Mouse (Mus musculus) limb, embryonic 14.5 days (tissue): ENCODE measurements around the gene Cacna1e. TPM values are rescaled to one million over a fixed set of nuclear protein-coding genes. Genes with fewer than 3 reads are reported as not detected.

ENCODE experiments used
- ATAC-seq: fragments of 200-750 bp; cut with Nextera tagmentation; 2 replicates; pipeline ENCODE4 v1.8.0; 2017; ENCODE audit warnings: low read depth, moderate number of reproducible peaks, moderate TSS enrichment; ENCODE audit not compliant: low FRiP score
- DNase-seq: peaks from one replicate; pipeline ENCODE4 v3.0.0-alpha.2; 2015; ENCODE audit warnings: low spot score
- H3K27ac ChIP-seq: fragments of 300-500 bp; sonication (generic); replicated peaks from 2 replicates; pipeline ENCODE4 v1.5.1; 2014; ENCODE audit warnings: low read depth, mild to moderate bottlenecking, low read length, moderate library complexity, mixed read lengths
- H3K27me3 ChIP-seq: fragments of 300-500 bp; sonication (generic); 2 replicates; pipeline ENCODE4 v1.6.1; 2014; ENCODE audit warnings: low read length, mixed read lengths; ENCODE audit not compliant: control insufficient read depth, insufficient read depth
- H3K36me3 ChIP-seq: fragments of 300-500 bp; sonication (generic); 2 replicates; pipeline ENCODE4 v1.6.1; 2014; ENCODE audit warnings: mild to moderate bottlenecking, low read length, moderate library complexity, mixed read lengths; ENCODE audit not compliant: control insufficient read depth, insufficient read depth
- H3K4me1 ChIP-seq: fragments of 300-500 bp; sonication (generic); 2 replicates; pipeline ENCODE4 v1.6.1; 2014; ENCODE audit warnings: antibody characterized with exemption, low read length, mixed read lengths; ENCODE audit not compliant: control insufficient read depth, insufficient read depth
- H3K4me2 ChIP-seq: fragments of 300-500 bp; sonication (generic); replicated peaks from 2 replicates; pipeline ENCODE4 v1.6.1; 2014; ENCODE audit warnings: low read depth, mild to moderate bottlenecking, low read length, moderate library complexity; ENCODE audit not compliant: severe bottlenecking
- H3K4me3 ChIP-seq: fragments of 300-500 bp; sonication (generic); replicated peaks from 2 replicates; pipeline ENCODE4 v1.5.1; 2014; ENCODE audit warnings: low read length
- H3K9ac ChIP-seq: fragments of 300-500 bp; sonication (generic); 2 replicates; pipeline ENCODE4 v1.6.1; 2014; ENCODE audit warnings: mild to moderate bottlenecking, low read depth, low read length, moderate library complexity; ENCODE audit not compliant: severe bottlenecking
- H3K9me3 ChIP-seq: fragments of 300-500 bp; sonication (generic); 2 replicates; pipeline ENCODE4 v1.6.1; 2016; ENCODE audit warnings: low read length; ENCODE audit not compliant: control insufficient read depth
- POLR2A ChIP-seq: fragments of 200-500 bp; IDR thresholded peaks from 2 replicates; pipeline ENCODE4 v1.8.0; 2012; ENCODE audit warnings: inconsistent platforms, mild to moderate bottlenecking, moderate library complexity, borderline replicate concordance; ENCODE audit not compliant: insufficient read depth, insufficient read length; ENCODE audit errors: extremely low read depth
- WGBS: fragments of 180-500 bp; shearing (Covaris S2); extraction: QIAGEN DNeasy Blood & Tissue Kit; methylation state at CpG from one replicate; pipeline ENCODE4 v1.1.7; 2014; 5-methylcytosine and 5-hydroxymethylcytosine counted together
- polyA plus RNA-seq, 2 experiments: library from polyadenylated mRNA; depleted of rRNA in 1 of 2; stranded (reverse) in 1 of 2; unstranded in 1 of 2; fragments of >200 nt; fragmentation: Nextera tagmentation in 1 of 2; extraction: Ambion mirVana in 1 of 2; gene quantifications; 2 replicates each; pipeline versions ENCODE4 v1.2.1 to v1.2.3; 2012 to 2014

Cacna1e gene
- polyA plus RNA-seq, 2 experiments = 0.51 to 1.4 TPM

- no peak for TF ChIP-seq POLR2A
- no peak overlapping the region for H3K4me2 ChIP-seq
- H3K9me3 ChIP-seq = no peaks in the 10 kb centered on the region
- no peak for ATAC-seq
- no peak overlapping the region for H3K27ac ChIP-seq
- no peaks in the 10 kb centered on the region for H3K4me1 ChIP-seq
- 73% methylated on average over 5 of the region's 5 CpGs for WGBS
- DNase-seq = no peak
- H3K9ac ChIP-seq = no peak overlapping the region
- no peaks in the 10 kb centered on the region for H3K36me3 ChIP-seq
- H3K4me3 ChIP-seq = no peak overlapping the region
- H3K27me3 ChIP-seq = peaks cover 3% of the 10 kb centered on the region
These were observed 5.9 kb upstream of the Cacna1e start for GRCm38 (mm10) chr1:154890244-154890643.

- peaks cover 21% of the 10 kb centered on the region for H3K27me3 ChIP-seq
- no peak overlapping the region for H3K4me2 ChIP-seq
- 0 out of 2 replicates have a peak, but pooled peaks have one; percentile 19 for ATAC-seq
- H3K9me3 ChIP-seq = no peaks in the 10 kb centered on the region
- TF ChIP-seq POLR2A = no peak
- 56% methylated on average over 5 of the region's 5 CpGs for WGBS
- H3K36me3 ChIP-seq = no peaks in the 10 kb centered on the region
- H3K27ac ChIP-seq = no peak overlapping the region
- DNase-seq = no peak
- H3K4me3 ChIP-seq = no peak overlapping the region
- 0 out of 2 replicates have a peak, but pooled peaks cover 4% of the 10 kb centered on the region for H3K4me1 ChIP-seq
- H3K9ac ChIP-seq = no peak overlapping the region
These were observed 4.2 kb upstream of the Cacna1e start for GRCm38 (mm10) chr1:154888495-154888894.

DNA sequence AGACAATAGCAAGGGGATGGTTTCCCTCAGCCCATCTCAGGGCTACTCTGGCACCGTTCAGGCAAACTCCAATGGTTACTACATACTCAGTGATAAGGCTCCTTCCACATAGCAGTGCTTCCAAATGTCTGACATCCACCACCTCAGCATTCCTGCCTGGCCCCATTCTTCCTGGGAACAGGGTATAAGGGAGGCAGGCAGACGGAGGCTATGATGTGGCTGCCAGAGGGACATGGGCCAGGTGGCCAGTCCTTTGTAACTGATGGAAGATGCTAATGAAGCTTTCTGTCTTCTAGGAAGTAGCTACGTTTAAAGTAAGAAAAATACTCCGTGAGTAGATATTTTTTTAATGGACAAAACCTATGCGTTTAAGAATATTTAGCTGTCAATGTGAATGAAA is 3.7 kb upstream of the Cacna1e start:
- Histone ChIP-seq H3K4me2 (no peak overlapping the region), H3K27me3 (peaks cover 25% of the 10 kb centered on the region), H3K4me1 (0 out of 2 replicates have a peak, but pooled peaks cover 6% of the 10 kb centered on the region), H3K9me3 (no peaks in the 10 kb centered on the region), H3K9ac (no peak overlapping the region), H3K36me3 (no peaks in the 10 kb centered on the region), H3K4me3 (no peak overlapping the region), H3K27ac (no peak overlapping the region)
- ATAC-seq (no peak), DNase-seq (no peak)
- WGBS = 75% methylated on average over 5 of the region's 5 CpGs
- TF ChIP-seq POLR2A = no peak

DNA sequence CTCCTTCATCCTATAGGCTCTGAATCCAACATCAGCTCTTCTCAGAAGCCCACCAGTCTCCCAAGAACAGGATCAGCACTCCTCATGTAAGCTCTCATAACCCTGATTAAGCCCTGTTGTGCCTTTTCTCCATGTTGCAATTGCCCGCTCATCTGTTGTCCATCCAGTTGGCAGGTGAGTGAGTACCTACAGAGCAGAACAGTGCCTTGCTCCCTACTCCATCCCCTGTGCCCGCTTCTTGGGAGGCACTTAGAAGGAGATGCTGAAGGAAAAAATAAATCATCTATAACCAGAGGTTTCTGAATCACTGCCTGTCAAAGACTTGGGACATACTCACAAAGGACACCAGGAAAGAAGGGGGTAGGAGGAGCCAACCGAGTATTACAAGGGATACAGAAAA is 3.2 kb upstream of the Cacna1e start:
- 81% methylated on average over 3 of the region's 3 CpGs for WGBS
- no peak for ATAC-seq
- H3K4me2 ChIP-seq = no peak overlapping the region
- no peak for TF ChIP-seq POLR2A
- H3K9me3 ChIP-seq = no peaks in the 10 kb centered on the region
- no peaks in the 10 kb centered on the region for H3K36me3 ChIP-seq
- no peak overlapping the region for H3K9ac ChIP-seq
- H3K27ac ChIP-seq = no peak overlapping the region
- H3K27me3 ChIP-seq = peaks cover 28% of the 10 kb centered on the region
- no peak for DNase-seq
- H3K4me1 ChIP-seq = 0 out of 2 replicates have a peak, but pooled peaks cover 6% of the 10 kb centered on the region
- H3K4me3 ChIP-seq = no peak overlapping the region

DNA sequence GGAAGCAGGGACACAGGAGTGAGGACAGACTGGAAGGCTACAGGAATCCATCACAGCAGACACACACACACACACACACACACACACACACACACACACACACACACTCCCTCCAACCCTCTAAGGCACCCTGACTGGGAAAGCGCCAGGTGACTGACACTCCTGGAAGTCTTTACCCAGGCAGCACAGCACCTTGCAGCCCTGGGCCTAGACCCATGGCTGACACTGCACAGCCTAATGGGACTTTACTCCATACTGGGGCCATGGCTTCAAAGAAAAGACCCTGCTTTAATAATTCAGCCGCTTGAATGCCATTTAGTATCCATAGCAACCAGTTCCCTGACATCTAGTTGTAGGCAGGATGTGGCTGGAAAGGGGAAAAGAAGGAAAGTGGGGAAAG is 2.3 kb upstream of the Cacna1e start:
- WGBS = 35% methylated on average over 2 of the region's 2 CpGs
- Histone ChIP-seq H3K4me1 (0 out of 2 replicates have a peak, but pooled peaks cover 6% of the 10 kb centered on the region), H3K27ac (no peak overlapping the region), H3K4me2 (no peak overlapping the region), H3K9me3 (no peaks in the 10 kb centered on the region), H3K9ac (no peak overlapping the region), H3K36me3 (no peaks in the 10 kb centered on the region), H3K27me3 (peaks cover 33% of the 10 kb centered on the region), H3K4me3 (no peak overlapping the region)
- ATAC-seq (no peak), DNase-seq (no peak)
- no peak for TF ChIP-seq POLR2A

- no peak overlapping the region for H3K27ac ChIP-seq
- 0 out of 2 replicates have a peak, but pooled peaks cover 6% of the 10 kb centered on the region for H3K4me1 ChIP-seq
- H3K9ac ChIP-seq = no peak overlapping the region
- no peak overlapping the region for H3K4me2 ChIP-seq
- peaks cover 33% of the 10 kb centered on the region for H3K27me3 ChIP-seq
- 42% methylated on average over 6 of the region's 6 CpGs for WGBS
- no peak for TF ChIP-seq POLR2A
- H3K4me3 ChIP-seq = no peak overlapping the region
- no peak for DNase-seq
- no peaks in the 10 kb centered on the region for H3K9me3 ChIP-seq
- no peak for ATAC-seq
- H3K36me3 ChIP-seq = no peaks in the 10 kb centered on the region
These were observed 877 bp upstream of the Cacna1e start for GRCm38 (mm10) chr1:154885207-154885548.
